Mouse (Mus musculus): Measurements from ENCODE around the gene Casq2. TPM values are rescaled to one million over a fixed set of nuclear protein-coding genes. Genes with fewer than 3 reads are reported as not detected.

The Casq2 gene
- polyA plus RNA-seq, 2 experiments = 0.88 to 0.89 TPM

- TF ChIP-seq CTCF (IDR thresholded peaks at IDR 0.05; ENCODE audit: low read depth) (no peak), EP300 (IDR thresholded peaks at IDR 0.05; ENCODE audit: low read depth) (no peak)
- Histone ChIP-seq H3K27me3 (ENCODE audit: control insufficient read depth, insufficient read depth, low read length) (no peaks in the 10 kb centered on the region), H3K4me1 (replicated peaks; ENCODE audit: control insufficient read depth in 2 of 2, insufficient read depth in 2 of 2, low read length in 1 of 2) (no peaks in the 10 kb centered on the region), H3K4me3 (ENCODE audit: insufficient read depth in 1 of 2, low read depth in 2 of 2, low read length in 2 of 2) (no peak overlapping the region), H3K36me3 (replicated peaks; ENCODE audit: control insufficient read depth, insufficient read depth, low read depth) (no peaks in the 10 kb centered on the region), H3K9me3 (ENCODE audit: control insufficient read depth, low read length) (no peaks in the 10 kb centered on the region), H3K4me2 (ENCODE audit: low read depth) (no peak overlapping the region), H3K9ac (replicated peaks) (no peak overlapping the region), H3K27ac (no peak overlapping the region)
- ATAC-seq (ENCODE audit: insufficient read depth) (no peak), DNase-seq (ENCODE audit: low read depth in 3 of 3, low spot score in 3 of 3) (no peak)
- WGBS (ENCODE audit: insufficient replicate concordance) = 64% methylated on average over 4 of the region's 4 CpGs
Measured at GRCm38 (mm10) chr3:102179869-102180268, 93.7 kb downstream of the Casq2 start.

GRCm38 (mm10) chr3:102180746-102181145 lies 94.5 kb downstream of the Casq2 start:
- no peak overlapping the region for H3K9ac ChIP-seq (replicated peaks)
- no peaks in the 10 kb centered on the region for H3K36me3 ChIP-seq (replicated peaks; ENCODE audit: control insufficient read depth, insufficient read depth, low read depth)
- ATAC-seq (ENCODE audit: insufficient read depth) (no peak), DNase-seq (ENCODE audit: low read depth in 3 of 3, low spot score in 3 of 3) (no peak)
- no peak for TF ChIP-seq EP300 (IDR thresholded peaks at IDR 0.05; ENCODE audit: low read depth)
- no peak for TF ChIP-seq CTCF (IDR thresholded peaks at IDR 0.05; ENCODE audit: low read depth)
- H3K27me3 ChIP-seq (ENCODE audit: control insufficient read depth, insufficient read depth, low read length) = no peaks in the 10 kb centered on the region
- no peaks in the 10 kb centered on the region for H3K9me3 ChIP-seq (ENCODE audit: control insufficient read depth, low read length)
- no peaks in the 10 kb centered on the region for H3K4me1 ChIP-seq (replicated peaks; ENCODE audit: control insufficient read depth in 2 of 2, insufficient read depth in 2 of 2, low read length in 1 of 2)
- H3K4me3 ChIP-seq (ENCODE audit: insufficient read depth in 1 of 2, low read depth in 2 of 2, low read length in 2 of 2) = no peak overlapping the region
- 61% methylated on average over 7 of the region's 7 CpGs for WGBS (ENCODE audit: insufficient replicate concordance)
- no peak overlapping the region for H3K27ac ChIP-seq
- H3K4me2 ChIP-seq (ENCODE audit: low read depth) = no peak overlapping the region

GRCm38 (mm10) chr3:102181191-102181590 lies 95.0 kb downstream of the Casq2 start:
- DNase-seq (ENCODE audit: low read depth in 3 of 3, low spot score in 3 of 3) (no peak), ATAC-seq (ENCODE audit: insufficient read depth) (no peak)
- H3K27ac ChIP-seq = no peak overlapping the region
- 70% methylated on average over 4 of the region's 4 CpGs for WGBS (ENCODE audit: insufficient replicate concordance)
- TF ChIP-seq EP300 (IDR thresholded peaks at IDR 0.05; ENCODE audit: low read depth) (no peak), CTCF (IDR thresholded peaks at IDR 0.05; ENCODE audit: low read depth) (no peak)
- no peak overlapping the region for H3K9ac ChIP-seq (replicated peaks)
- no peak overlapping the region for H3K4me2 ChIP-seq (ENCODE audit: low read depth)
- H3K9me3 ChIP-seq (ENCODE audit: control insufficient read depth, low read length) = no peaks in the 10 kb centered on the region
- H3K4me3 ChIP-seq (ENCODE audit: insufficient read depth in 1 of 2, low read depth in 2 of 2, low read length in 2 of 2) = no peak overlapping the region
- no peaks in the 10 kb centered on the region for H3K36me3 ChIP-seq (replicated peaks; ENCODE audit: control insufficient read depth, insufficient read depth, low read depth)
- H3K4me1 ChIP-seq (replicated peaks; ENCODE audit: control insufficient read depth in 2 of 2, insufficient read depth in 2 of 2, low read length in 1 of 2) = no peaks in the 10 kb centered on the region
- H3K27me3 ChIP-seq (ENCODE audit: control insufficient read depth, insufficient read depth, low read length) = no peaks in the 10 kb centered on the region

GRCm38 (mm10) chr3:102182601-102183000 lies 96.4 kb downstream of the Casq2 start:
- Histone ChIP-seq H3K9ac (replicated peaks) (no peak overlapping the region), H3K27ac (no peak overlapping the region), H3K4me3 (ENCODE audit: insufficient read depth in 1 of 2, low read depth in 2 of 2, low read length in 2 of 2) (no peak overlapping the region), H3K9me3 (ENCODE audit: control insufficient read depth, low read length) (no peaks in the 10 kb centered on the region), H3K4me1 (replicated peaks; ENCODE audit: control insufficient read depth in 2 of 2, insufficient read depth in 2 of 2, low read length in 1 of 2) (no peaks in the 10 kb centered on the region), H3K36me3 (replicated peaks; ENCODE audit: control insufficient read depth, insufficient read depth, low read depth) (no peaks in the 10 kb centered on the region), H3K4me2 (ENCODE audit: low read depth) (no peak overlapping the region), H3K27me3 (ENCODE audit: control insufficient read depth, insufficient read depth, low read length) (no peaks in the 10 kb centered on the region)
- DNase-seq (ENCODE audit: low read depth in 3 of 3, low spot score in 3 of 3) = no peak
- WGBS (ENCODE audit: insufficient replicate concordance) = 69% methylated on average over 2 of the region's 2 CpGs
- no peak for ATAC-seq (ENCODE audit: insufficient read depth)
- TF ChIP-seq EP300 (IDR thresholded peaks at IDR 0.05; ENCODE audit: low read depth) (no peak), CTCF (IDR thresholded peaks at IDR 0.05; ENCODE audit: low read depth) (no peak)

GRCm38 (mm10) chr3:102184721-102185120 lies 98.5 kb downstream of the Casq2 start:
- no peaks in the 10 kb centered on the region for H3K9me3 ChIP-seq (ENCODE audit: control insufficient read depth, low read length)
- no peak for ATAC-seq (ENCODE audit: insufficient read depth)
- H3K4me2 ChIP-seq (ENCODE audit: low read depth) = no peak overlapping the region
- no peak overlapping the region for H3K27ac ChIP-seq
- no peak overlapping the region for H3K4me3 ChIP-seq (ENCODE audit: insufficient read depth in 1 of 2, low read depth in 2 of 2, low read length in 2 of 2)
- H3K9ac ChIP-seq (replicated peaks) = no peak overlapping the region
- H3K27me3 ChIP-seq (ENCODE audit: control insufficient read depth, insufficient read depth, low read length) = no peaks in the 10 kb centered on the region
- no peaks in the 10 kb centered on the region for H3K4me1 ChIP-seq (replicated peaks; ENCODE audit: control insufficient read depth in 2 of 2, insufficient read depth in 2 of 2, low read length in 1 of 2)
- no peaks in the 10 kb centered on the region for H3K36me3 ChIP-seq (replicated peaks; ENCODE audit: control insufficient read depth, insufficient read depth, low read depth)
- TF ChIP-seq CTCF (IDR thresholded peaks at IDR 0.05; ENCODE audit: low read depth) (no peak), EP300 (IDR thresholded peaks at IDR 0.05; ENCODE audit: low read depth) (no peak)
- DNase-seq (ENCODE audit: low read depth in 3 of 3, low spot score in 3 of 3) = no peak
- 69% methylated on average over 5 of the region's 5 CpGs for WGBS (ENCODE audit: insufficient replicate concordance)

Measured in liver, embryonic 14.5 days (tissue).